8 mouse cellular contexts compared by ENCODE assay signal in genomic region chr4:137369954-137370750, GRCm38 (mm10). TPM values are rescaled to one million over a fixed set of nuclear protein-coding genes. Genes with fewer than 3 reads are reported as not detected.
A peak's percentile ranks its signal among the peaks of the same experiment; 100 is the strongest.
DNase-seq lines count a peak whose midpoint lies in the region; ATAC-seq and TF ChIP-seq lines count a peak whose summit lies in the region.

No protein-coding gene starts in this region.

- TF ChIP-seq CTCF in heart, postnatal 0 days (IDR thresholded peaks at IDR 0.05; ENCODE audit: low read depth): peak; percentile 5; the same call in 1 of the 2 replicates

- peaks cover 17% of the 10 kb centered on the region for H3K4me1 ChIP-seq in embryonic facial prominence, embryonic 12.5 days
- 0 out of 2 replicates have a peak, but pooled peaks cover 10% of the 10 kb centered on the region for H3K4me1 ChIP-seq in heart, postnatal 0 days (ENCODE audit: control insufficient read depth, insufficient read depth)

- WGBS in embryonic facial prominence, embryonic 12.5 days: 6% methylated on average over 28 of the region's 29 CpGs
- 9% methylated on average over 28 of the region's 29 CpGs for WGBS in heart, postnatal 0 days

- H3K27ac ChIP-seq in embryonic facial prominence, embryonic 12.5 days: no peak overlapping the region; the same call in 1 of the 2 replicates
- peak overlapping the region; percentile 56 for H3K27ac ChIP-seq in heart, postnatal 0 days (ENCODE audit: low read depth)

- H3K4me2 ChIP-seq in embryonic facial prominence, embryonic 12.5 days (replicated peaks): peak overlapping the region; percentile 62
- H3K4me2 ChIP-seq in heart, postnatal 0 days (ENCODE audit: low read depth, low read length): peak overlapping the region; percentile 72

- no peaks in the 10 kb centered on the region for H3K9me3 ChIP-seq in embryonic facial prominence, embryonic 12.5 days
- no peaks in the 10 kb centered on the region for H3K9me3 ChIP-seq in heart, postnatal 0 days (replicated peaks; ENCODE audit: control insufficient read depth, low read length)

- no peaks in the 10 kb centered on the region for H3K36me3 ChIP-seq in embryonic facial prominence, embryonic 12.5 days
- no peaks in the 10 kb centered on the region for H3K36me3 ChIP-seq in heart, postnatal 0 days (replicated peaks; ENCODE audit: control insufficient read depth, insufficient read depth, low read length)

- no peaks in the 10 kb centered on the region for H3K27me3 ChIP-seq in embryonic facial prominence, embryonic 12.5 days
- H3K27me3 ChIP-seq in heart, postnatal 0 days (ENCODE audit: control insufficient read depth, insufficient read depth, low read length): no peaks in the 10 kb centered on the region

- TF ChIP-seq EP300 in heart, postnatal 0 days (IDR thresholded peaks at IDR 0.05; ENCODE audit: low read depth): no peak

- peak; percentile 51 for DNase-seq in urinary bladder, postnatal 14 days (ENCODE audit: low spot score)
- no peak for DNase-seq in urinary bladder, postnatal 4 days (ENCODE audit: low spot score in 2 of 2)
- DNase-seq in heart, postnatal 0 days (ENCODE audit: low spot score): peak; percentile 66
- DNase-seq in kidney, postnatal 14 days: peak; percentile 80
- peak; percentile 71 for DNase-seq in lung, postnatal 25 days (ENCODE audit: low spot score)
- DNase-seq in right cerebral cortex, postnatal 4 days: peak; percentile 25
- no peak for DNase-seq in cerebellum, adult 11 months

- ATAC-seq in embryonic facial prominence, embryonic 12.5 days (ENCODE audit: insufficient number of reproducible peaks, insufficient read depth, low FRiP score, low TSS enrichment): no peak
- peak; percentile 78 for ATAC-seq in heart, postnatal 0 days (ENCODE audit: insufficient read depth, low read depth)

- peak overlapping the region; percentile 46; the same call in 1 of the 2 replicates for H3K9ac ChIP-seq in embryonic facial prominence, embryonic 12.5 days
- peak overlapping the region; percentile 47 for H3K9ac ChIP-seq in heart, postnatal 0 days (replicated peaks; ENCODE audit: low read depth, low read length)

- peak overlapping the region; percentile 31 for H3K4me3 ChIP-seq in embryonic facial prominence, embryonic 12.5 days
- H3K4me3 ChIP-seq in heart, postnatal 0 days (ENCODE audit: low read depth, low read length): peak overlapping the region; percentile 42

RNA-seq across cellular contexts. Expression of gene Cdc42, which starts 12.6 kb away (rescaled TPM):
- 651 and 669 TPM in 2 replicates for polyA plus RNA-seq in embryonic facial prominence, embryonic 12.5 days (2016; fragmentation: Nextera tagmentation; extraction: Ambion mirVana)
- total RNA-seq in heart, postnatal 0 days (2014; rRNA removed; ENCODE audit: low replicate concordance): 295 and 311 TPM in 2 replicates
- polyA plus RNA-seq in heart, postnatal 0 days (2015; fragmentation: Nextera tagmentation; extraction: Ambion mirVana): 395 and 397 TPM in 2 replicates

RNA-seq across cellular contexts. Expression of gene Cela3a, which starts 39.4 kb away (rescaled TPM):
- polyA plus RNA-seq in embryonic facial prominence, embryonic 12.5 days (2016; fragmentation: Nextera tagmentation; extraction: Ambion mirVana): not detected in 2 replicates
- total RNA-seq in heart, postnatal 0 days (2014; rRNA removed; ENCODE audit: low replicate concordance): not detected in 2 replicates
- polyA plus RNA-seq in heart, postnatal 0 days (2015; fragmentation: Nextera tagmentation; extraction: Ambion mirVana): not detected in 2 replicates

Comparison
In these comparisons a context has a peak if more than half of its experiments do, and no peak if none do; other contexts are left out.
1. DNase-seq: peak in urinary bladder, postnatal 14 days (single experiment), heart, postnatal 0 days (single experiment), kidney, postnatal 14 days (single experiment), lung, postnatal 25 days (single experiment) and right cerebral cortex, postnatal 4 days (single experiment); none in urinary bladder, postnatal 4 days (0 of 2) and cerebellum, adult 11 months (single experiment).